Mouse (Mus musculus) heart, adult 2 months (tissue): ENCODE data around the gene Prkg2.

ENCODE experiments used
- CTCF ChIP-seq: fragments of 200-600 bp; IDR thresholded peaks from 2 replicates; pipeline ENCODE4 v1.8.1; 2022; ENCODE audit warnings: antibody characterized with exemption, mild to moderate bottlenecking, moderate library complexity
- POLR2A ChIP-seq: fragments of 200-500 bp; IDR thresholded peaks from 2 replicates; pipeline ENCODE4 v1.6.1; 2011; ENCODE audit warnings: mild to moderate bottlenecking, low read depth, low read length, control low read depth; ENCODE audit not compliant: insufficient read depth

GRCm38 (mm10) chr5:98921608-98922007 is 115.5 kb downstream of the Prkg2 start:
- TF ChIP-seq CTCF (no peak), POLR2A (no peak)
